Mouse (Mus musculus) kidney, adult 10 weeks (tissue): ENCODE results near the gene Pank3. TPM values are rescaled to one million over a fixed set of nuclear protein-coding genes. Genes with fewer than 3 reads are reported as not detected.

Experiments
- polyA plus RNA-seq: library from polyadenylated mRNA; stranded (reverse); fragments of 350-450 nt; fragmentation: Illumina TruSeq; extraction: RNeasy Lipid Tissue Mini Kit (QIAGEN cat#74804); gene quantifications from one replicate; pipeline ENCODE4 v1.2.3, GENCODE M21; 2014; ENCODE audit warnings: low read depth, low replicate concordance

Pank3 gene
- 112 TPM for polyA plus RNA-seq

DNA sequence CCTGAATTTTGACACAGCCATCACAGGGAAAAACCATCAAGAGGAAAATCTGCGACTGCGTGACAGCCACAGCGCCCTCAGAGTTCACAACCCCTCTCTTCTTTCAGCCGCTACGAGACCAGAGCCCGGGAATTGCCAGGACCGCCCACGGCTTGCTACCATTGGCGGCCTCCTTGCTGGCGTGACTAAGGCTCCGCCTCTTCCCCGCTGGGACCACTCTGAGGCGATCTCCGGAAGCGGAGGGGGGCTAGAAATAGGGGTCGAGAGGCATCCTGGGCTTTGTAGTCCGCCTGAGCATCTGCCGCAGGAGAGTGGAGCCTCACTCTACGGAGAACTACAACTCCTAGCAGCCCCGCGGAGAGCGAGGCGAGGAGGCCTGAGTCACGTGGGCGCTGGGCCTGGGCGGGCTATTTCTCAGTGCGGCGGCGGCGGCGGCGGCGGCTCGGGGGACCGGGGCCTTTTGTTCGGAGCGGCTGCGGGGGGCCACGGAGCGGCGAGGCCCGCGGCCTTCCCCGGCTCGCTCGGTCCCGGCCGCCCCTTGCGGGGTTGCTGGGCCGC lies at the start of gene Pank3:
Gene Pank3 (plus strand): TSS at position 297 of the 558 bp plus-strand sequence.

DNA sequence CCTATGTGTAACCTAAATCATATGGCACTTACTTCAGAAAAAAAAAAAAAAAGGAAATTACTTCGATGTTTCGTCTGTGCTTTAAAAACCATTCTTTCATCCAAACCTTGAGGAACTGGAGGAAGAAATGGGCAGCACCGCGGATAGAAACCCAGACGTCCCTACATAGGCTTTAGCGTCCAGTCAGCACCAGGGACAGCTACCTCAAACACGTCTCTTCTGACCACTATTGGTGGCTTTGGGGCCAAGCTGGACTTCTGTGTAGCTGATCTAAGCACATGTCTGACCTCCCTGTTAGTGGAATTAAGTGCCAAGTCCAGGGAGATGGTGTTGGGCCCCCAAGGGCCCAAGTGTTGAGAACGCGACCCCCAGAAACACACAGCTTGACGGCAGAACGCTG lies 29.6 kb downstream of the Pank3 start, which contains the start of gene Fbll1:
Gene Fbll1 (minus strand): TSS at position 11 of the 400 bp plus-strand sequence.

DNA sequence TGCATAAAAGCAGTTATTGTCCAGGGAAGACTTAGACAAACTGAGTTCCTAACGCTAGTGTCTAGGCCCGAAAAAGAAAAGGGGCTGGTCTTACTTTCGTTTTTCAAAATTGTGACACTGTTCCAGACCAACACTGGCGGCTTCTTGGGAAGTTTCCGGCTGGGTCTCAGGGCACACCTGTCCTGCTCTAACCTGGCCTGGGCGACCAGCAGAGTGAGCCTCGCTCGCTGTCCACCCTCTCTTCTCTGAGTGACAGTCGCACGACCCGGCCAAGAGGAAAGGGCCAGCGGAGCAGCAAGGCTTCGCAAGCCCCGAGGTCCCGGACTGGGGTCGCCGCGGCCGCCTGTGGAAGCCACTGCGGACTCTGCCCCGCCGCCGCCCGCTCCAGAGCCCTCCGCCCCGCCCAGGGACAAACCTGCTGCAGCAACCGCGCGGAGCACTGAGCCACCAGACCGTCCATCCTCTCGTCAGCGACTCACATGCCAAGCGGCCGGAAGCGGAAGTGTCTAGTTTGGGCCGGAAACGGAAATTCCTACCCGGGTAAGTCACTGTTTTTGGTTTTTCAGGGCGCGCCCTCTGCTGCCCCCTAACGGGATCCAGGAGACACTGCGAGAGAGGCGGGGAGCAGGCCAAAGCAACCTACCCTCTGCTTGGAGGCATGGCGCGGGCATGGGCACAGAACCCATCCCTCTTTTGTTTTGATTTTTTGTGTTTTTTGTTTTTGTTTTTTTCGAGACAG lies 64.9 kb downstream of the Pank3 start, which contains the start of gene Rars:
Gene Rars (minus strand): TSS at position 485 of the 739 bp plus-strand sequence.

Other genes starting within 250 kb of the Pank3 start
- not detected for gene Fbll1, start 29.4 kb downstream of the Pank3 start, polyA plus RNA-seq
- 112 TPM for gene Rars, start 65.0 kb downstream of the Pank3 start, polyA plus RNA-seq
- gene Wwc1, start 211.0 kb downstream of the Pank3 start, polyA plus RNA-seq, result 38.3 TPM